Mouse (Mus musculus) lung, postnatal 0 days (tissue): ENCODE results near the gene Smtn.

Source experiments
- CTCF ChIP-seq: IDR thresholded peaks from 2 replicates; pipeline ENCODE4 v1.5.1; 2016; ENCODE audit warnings: antibody characterized with exemption, mild to moderate bottlenecking
- EP300 ChIP-seq: IDR thresholded peaks from 2 replicates; pipeline ENCODE4 v1.6.1; 2016; ENCODE audit warnings: antibody characterized with exemption, mild to moderate bottlenecking, control low read depth

- TF ChIP-seq CTCF (no peak), EP300 (no peak)
Observed at GRCm38 (mm10) chr11:3540451-3541085, at the start of gene Smtn.
